ENCODE assay signal across 25 mouse cellular contexts in the genomic region with DNA sequence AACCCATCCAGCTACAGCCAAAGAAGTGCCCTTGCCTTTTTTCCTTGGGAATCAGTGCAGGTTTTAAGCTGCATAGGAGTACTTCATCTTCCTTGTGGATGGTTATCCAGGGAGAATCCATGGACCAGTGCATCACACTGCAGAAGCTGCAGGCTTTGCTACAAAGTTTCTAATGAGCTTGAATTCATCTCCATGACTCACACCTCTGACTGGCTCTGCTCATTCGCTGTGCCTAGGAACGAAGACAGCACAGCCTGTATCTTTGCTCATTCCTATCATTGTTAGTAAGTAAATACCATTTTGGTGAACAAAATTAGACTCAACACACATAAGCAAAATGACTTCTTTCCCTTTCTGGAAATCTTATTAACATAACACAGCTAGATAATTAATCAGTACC.
DNase-seq lines count a peak whose midpoint lies in the region; ATAC-seq lines count a peak whose summit lies in the region.
"Had no signal": no experiment of that assay in that cellular context is flagged by ENCODE, and none has a peak within 500 bp of the region (broad histone marks: within the 10 kb centered on the region; RNA-seq: fewer than 3 reads in every experiment).

No protein-coding gene starts in this region.

- H3K4me2 ChIP-seq in neural tube, embryonic 14.5 days (ENCODE audit: low read depth, low read length), result no peak overlapping the region
- no peak overlapping the region for H3K4me2 ChIP-seq in neural tube, embryonic 15.5 days
- H3K4me2 ChIP-seq: embryonic facial prominence, embryonic 13.5 days; embryonic facial prominence, embryonic 15.5 days; forebrain, embryonic 12.5 days; forebrain, embryonic 15.5 days had no signal

- no peak overlapping the region for H3K9ac ChIP-seq in neural tube, embryonic 14.5 days (replicated peaks; ENCODE audit: low read depth, low read length)
- no peak overlapping the region for H3K9ac ChIP-seq in neural tube, embryonic 15.5 days (replicated peaks)
- H3K9ac ChIP-seq: embryonic facial prominence, embryonic 13.5 days; embryonic facial prominence, embryonic 15.5 days; forebrain, embryonic 12.5 days; forebrain, embryonic 15.5 days had no signal

- no peaks in the 10 kb centered on the region for H3K27me3 ChIP-seq in neural tube, embryonic 14.5 days (ENCODE audit: control insufficient read depth, insufficient read depth, low read length)
- H3K27me3 ChIP-seq in neural tube, embryonic 15.5 days (replicated peaks), result no peaks in the 10 kb centered on the region
- H3K27me3 ChIP-seq: embryonic facial prominence, embryonic 13.5 days; embryonic facial prominence, embryonic 15.5 days; forebrain, embryonic 12.5 days; forebrain, embryonic 15.5 days; Patski had no signal

- H3K4me3 ChIP-seq in neural tube, embryonic 14.5 days (ENCODE audit: low read depth, low read length), result no peak overlapping the region
- H3K4me3 ChIP-seq in neural tube, embryonic 15.5 days (replicated peaks), result no peak overlapping the region
- H3K4me3 ChIP-seq: embryonic facial prominence, embryonic 13.5 days; embryonic facial prominence, embryonic 15.5 days; erythroblast, embryonic 14.5 days; forebrain, embryonic 10.5 days; forebrain, embryonic 12.5 days; forebrain, embryonic 15.5 days had no signal

- WGBS in neural tube, embryonic 14.5 days, result 80% methylated on average over 2 of the region's 2 CpGs
- 62% methylated on average over 2 of the region's 2 CpGs for WGBS in neural tube, embryonic 15.5 days

- no peak for DNase-seq in frontal cortex, postnatal 10 days (ENCODE audit: low spot score in 2 of 2)
- DNase-seq in Muller cell, postnatal 12 days (ENCODE audit: inconsistent ontology term), result peak; percentile 74
- peak; percentile 77 for DNase-seq in brain, adult 2 months (ENCODE audit: low read depth, low spot score)
- no peak for DNase-seq in gastrocnemius, postnatal 25 days
- DNase-seq: adrenal gland, adult 8-10 months; adrenal gland, postnatal 14 days; adrenal gland, postnatal 36 days; cerebellum, adult 11 months; cerebellum, adult 18-20 months; cerebellum, adult 8-10 months; cerebellum, adult 9-11 months; cerebellum, postnatal 14 days; cerebellum, postnatal 36 days; embryo, embryonic 11 days had no signal

- H3K4me1 ChIP-seq in neural tube, embryonic 14.5 days (ENCODE audit: control insufficient read depth, insufficient read depth, low read length), result no peaks in the 10 kb centered on the region
- 0 out of 2 replicates have a peak, but pooled peaks cover 5% of the 10 kb centered on the region for H3K4me1 ChIP-seq in neural tube, embryonic 15.5 days
- H3K4me1 ChIP-seq: embryonic facial prominence, embryonic 13.5 days; embryonic facial prominence, embryonic 15.5 days; forebrain, embryonic 12.5 days had no signal

- H3K9me3 ChIP-seq in neural tube, embryonic 14.5 days (ENCODE audit: control insufficient read depth, low read length), result no peaks in the 10 kb centered on the region
- no peaks in the 10 kb centered on the region for H3K9me3 ChIP-seq in neural tube, embryonic 15.5 days (replicated peaks)
- H3K9me3 ChIP-seq: embryonic facial prominence, embryonic 13.5 days; embryonic facial prominence, embryonic 15.5 days; forebrain, embryonic 10.5 days; forebrain, embryonic 12.5 days; forebrain, embryonic 15.5 days had no signal

- ATAC-seq in frontal cortex, adult (ENCODE audit: low TSS enrichment), result peak; percentile 87
- 0 out of 2 replicates have a peak, but pooled peaks have one; percentile 9 for ATAC-seq in neural tube, embryonic 14.5 days (ENCODE audit: low read depth)
- no peak for ATAC-seq in neural tube, embryonic 15.5 days (ENCODE audit: low FRiP score)
- ATAC-seq: activated CD4-positive, CD25-positive, alpha-beta regulatory T cell, adult 4 months; forebrain, embryonic 15.5 days; Patski had no signal

- no peak overlapping the region for H3K27ac ChIP-seq in neural tube, embryonic 14.5 days (ENCODE audit: low read depth, low read length)
- no peak overlapping the region for H3K27ac ChIP-seq in neural tube, embryonic 15.5 days (replicated peaks)
- H3K27ac ChIP-seq: embryonic facial prominence, embryonic 13.5 days; embryonic facial prominence, embryonic 15.5 days; forebrain, embryonic 10.5 days; forebrain, embryonic 12.5 days; forebrain, embryonic 15.5 days had no signal

- H3K36me3 ChIP-seq in neural tube, embryonic 14.5 days (ENCODE audit: control insufficient read depth, insufficient read depth, low read length), result no peaks in the 10 kb centered on the region
- no peaks in the 10 kb centered on the region for H3K36me3 ChIP-seq in neural tube, embryonic 15.5 days
- H3K36me3 ChIP-seq: embryonic facial prominence, embryonic 13.5 days; embryonic facial prominence, embryonic 15.5 days; forebrain, embryonic 10.5 days; forebrain, embryonic 12.5 days; forebrain, embryonic 15.5 days had no signal

Comparison
In these comparisons a context has a peak if more than half of its experiments do, and no peak if none do; other contexts are left out.
1. DNase-seq: peak in Muller cell, postnatal 12 days (single experiment) and brain, adult 2 months (single experiment); none in frontal cortex, postnatal 10 days (0 of 2) and gastrocnemius, postnatal 25 days (single experiment).